Mouse (Mus musculus): Measurements from ENCODE around the gene Cited4.
A peak's percentile ranks its signal among the peaks of the same experiment; 100 is the strongest.

Gene Cited4

DNA sequence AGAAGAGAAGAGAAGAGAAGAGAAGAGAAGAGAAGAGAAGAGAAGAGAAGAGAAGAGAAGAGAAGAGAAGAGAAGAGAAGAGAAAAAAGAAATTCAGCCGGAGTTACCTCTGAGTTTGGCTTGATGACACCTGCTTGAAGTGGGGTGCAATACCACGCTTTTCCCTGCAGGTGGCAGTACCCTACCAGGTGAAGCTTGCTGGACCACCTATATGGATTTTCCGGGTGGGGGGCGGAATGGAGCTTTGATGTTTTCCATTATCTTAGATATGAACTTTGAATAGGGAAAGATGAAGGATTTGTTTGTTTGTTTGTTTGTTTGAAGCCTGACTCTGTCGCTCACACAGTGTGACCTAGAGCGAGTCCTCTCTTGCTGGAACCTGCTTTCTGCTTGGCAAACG lies 14.6 kb downstream of the Cited4 start:
- no peak for DNase-seq (ENCODE audit: low spot score)

GRCm38 (mm10) chr4:120682168-120682567 lies 15.8 kb downstream of the Cited4 start:
- peak; percentile 31 for DNase-seq (ENCODE audit: low spot score)

DNA sequence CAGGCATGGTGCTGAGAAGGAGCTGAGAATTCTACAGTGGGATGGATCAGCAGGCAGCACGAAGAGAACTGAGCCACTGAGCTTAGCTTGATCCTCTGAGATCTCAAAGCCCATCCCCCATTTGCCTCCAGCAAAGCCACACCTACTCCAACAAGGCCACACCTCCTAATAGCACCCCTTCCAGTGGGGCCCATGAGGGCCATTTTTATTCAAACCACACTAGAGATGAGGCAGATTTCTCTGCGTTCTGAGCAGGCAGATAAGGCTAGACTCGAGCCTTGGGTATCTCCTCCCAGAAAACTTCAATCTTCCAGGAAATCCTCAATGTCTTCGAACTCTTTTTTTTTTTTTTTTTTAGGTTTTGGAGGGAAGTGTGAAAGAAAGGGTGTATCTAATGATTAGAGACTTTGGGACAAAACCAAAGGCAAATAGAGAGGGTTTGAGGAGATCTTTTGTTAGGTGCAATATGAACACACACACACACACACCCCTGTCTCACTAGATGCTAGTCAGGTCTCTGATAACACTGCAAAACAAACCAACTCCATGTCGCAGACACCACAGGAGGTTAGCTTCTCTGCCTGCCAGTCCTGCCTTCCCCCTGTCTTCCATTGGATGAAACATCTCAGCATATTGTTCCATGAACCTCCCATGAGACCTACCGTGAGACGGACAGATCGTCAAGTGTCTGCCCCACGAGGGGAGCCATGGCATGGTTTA lies 17.1 kb downstream of the Cited4 start:
- DNase-seq (ENCODE audit: low spot score) = no peak

GRCm38 (mm10) chr4:120687282-120687681 lies 20.9 kb downstream of the Cited4 start:
- no peak for DNase-seq (ENCODE audit: low spot score)

DNA sequence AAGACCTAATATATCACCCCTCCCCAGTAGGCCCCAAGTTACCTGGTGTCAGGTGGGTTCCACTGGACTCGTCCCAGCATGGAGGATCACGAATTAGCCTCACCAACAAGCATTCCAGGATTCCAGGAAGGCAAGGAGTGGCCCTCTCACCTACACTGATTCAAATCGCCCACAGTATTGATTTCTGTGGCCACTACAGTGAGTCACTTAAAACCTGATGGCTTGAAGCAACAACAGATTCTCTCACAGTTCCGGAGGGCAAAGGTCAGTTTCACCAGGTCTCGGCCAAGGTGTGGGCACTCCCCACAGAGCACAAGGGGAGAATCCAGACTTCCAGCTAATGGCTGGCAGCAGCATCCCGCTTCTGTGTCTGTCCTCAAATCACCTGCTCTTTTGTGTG lies 22.9 kb downstream of the Cited4 start:
- DNase-seq (ENCODE audit: low spot score) = no peak

- peak; percentile 34 for DNase-seq (ENCODE audit: low spot score)
Measured at GRCm38 (mm10) chr4:120692717-120693116, 26.3 kb downstream of the Cited4 start.

- no peak for DNase-seq (ENCODE audit: low spot score)
Measured at GRCm38 (mm10) chr4:120697353-120697752, 31.0 kb downstream of the Cited4 start.

GRCm38 (mm10) chr4:120697799-120698484 lies 31.6 kb downstream of the Cited4 start:
- no peak for DNase-seq (ENCODE audit: low spot score)

DNA sequence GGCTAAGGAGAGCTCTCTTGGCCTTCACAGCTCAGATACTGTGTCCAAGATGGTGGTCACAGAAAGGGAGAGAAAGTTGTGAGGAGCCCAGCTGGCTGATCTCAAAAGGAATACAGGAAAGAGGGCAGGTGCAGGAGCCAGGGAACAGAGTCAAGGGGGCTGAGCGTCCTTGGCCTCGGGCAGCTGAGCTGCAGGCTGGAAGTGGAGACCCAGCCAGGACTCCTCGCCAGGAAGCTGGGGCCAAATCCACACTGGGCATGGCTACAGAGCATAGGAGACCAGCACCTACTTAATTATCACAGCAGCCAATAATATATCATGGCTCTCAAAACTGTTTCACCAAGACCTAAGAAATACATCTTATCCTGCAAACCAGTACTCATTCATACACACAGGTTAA lies 34.8 kb downstream of the Cited4 start:
- no peak for DNase-seq (ENCODE audit: low spot score)

GRCm38 (mm10) chr4:120702056-120702455 lies 35.7 kb downstream of the Cited4 start:
- peak; percentile 26 for DNase-seq (ENCODE audit: low spot score)

DNA sequence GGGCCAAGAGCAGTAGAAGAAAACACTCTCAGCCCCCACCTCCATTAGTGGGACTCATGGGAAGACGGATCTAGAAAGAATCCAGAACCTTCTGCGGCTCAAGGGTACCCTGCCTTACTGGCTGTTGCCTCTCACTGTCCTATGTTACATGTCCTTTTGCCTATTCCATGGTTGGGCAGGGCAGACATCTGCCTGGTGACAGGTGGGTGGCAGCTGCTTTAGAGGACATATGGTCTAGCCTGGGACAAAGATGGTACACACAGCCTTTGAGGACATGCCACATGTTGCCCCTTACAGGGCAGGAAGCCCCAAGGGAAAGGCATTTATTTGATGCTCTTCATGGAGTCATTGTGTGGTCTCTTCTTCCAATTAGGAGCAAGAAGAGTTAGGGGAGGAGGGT lies 36.1 kb downstream of the Cited4 start:
- DNase-seq (ENCODE audit: low spot score) = no peak

GRCm38 (mm10) chr4:120712236-120712635 lies 45.9 kb downstream of the Cited4 start:
- DNase-seq (ENCODE audit: low spot score) = no peak

DNA sequence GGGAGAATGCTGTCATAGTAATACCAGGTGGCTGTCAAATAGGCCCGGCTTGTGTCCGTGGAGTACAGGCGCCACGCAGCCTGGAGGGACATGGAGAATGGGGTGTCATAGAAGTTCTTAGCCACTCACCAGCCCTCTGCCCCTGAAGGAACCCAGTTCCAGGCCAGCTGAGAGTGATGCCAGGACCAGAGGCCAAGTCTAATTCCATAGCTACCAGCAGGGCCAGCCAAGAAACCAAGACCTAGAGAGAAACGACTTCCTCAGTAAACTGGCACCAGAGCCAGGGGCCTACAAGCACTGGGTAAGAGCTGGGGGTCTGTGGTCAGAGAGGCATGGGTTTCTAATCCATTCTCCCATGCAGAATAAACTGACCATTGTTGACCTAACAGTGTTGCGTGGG lies 46.6 kb downstream of the Cited4 start:
- DNase-seq (ENCODE audit: low spot score) = no peak

DNA sequence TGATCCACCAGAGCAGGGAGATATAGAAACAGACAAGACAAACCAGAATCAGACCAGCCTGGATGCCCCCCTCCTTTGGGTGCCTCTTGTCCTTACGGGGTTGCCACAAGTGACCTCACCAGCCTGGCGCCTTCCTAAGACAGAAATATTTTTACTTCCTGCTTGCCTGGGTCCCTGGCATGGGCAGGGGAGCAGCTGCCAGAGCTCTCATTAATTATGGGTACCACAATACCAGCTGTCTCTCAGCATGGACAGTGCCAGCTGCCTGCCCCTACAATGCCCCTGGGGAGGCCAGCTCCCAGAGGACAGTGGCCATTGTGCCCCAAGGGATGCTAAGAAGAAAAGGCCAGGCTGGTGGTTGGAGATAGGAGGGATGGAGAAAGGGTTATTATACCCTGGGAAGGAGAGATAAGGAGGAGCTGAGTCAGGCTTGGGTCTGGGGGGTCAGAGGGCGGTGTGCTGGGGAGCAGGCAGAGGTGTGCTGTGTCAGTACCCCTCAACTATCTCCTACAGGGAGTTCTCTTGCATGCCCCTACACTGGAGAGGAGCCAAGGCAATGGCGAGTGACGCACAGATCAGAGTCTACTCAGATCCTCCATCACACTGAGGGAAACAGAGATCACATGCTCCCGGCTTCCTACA lies 47.6 kb downstream of the Cited4 start:
- DNase-seq (ENCODE audit: low spot score) = no peak

- no peak for DNase-seq (ENCODE audit: low spot score)
Measured at GRCm38 (mm10) chr4:120716141-120716571, 49.8 kb downstream of the Cited4 start.

DNA sequence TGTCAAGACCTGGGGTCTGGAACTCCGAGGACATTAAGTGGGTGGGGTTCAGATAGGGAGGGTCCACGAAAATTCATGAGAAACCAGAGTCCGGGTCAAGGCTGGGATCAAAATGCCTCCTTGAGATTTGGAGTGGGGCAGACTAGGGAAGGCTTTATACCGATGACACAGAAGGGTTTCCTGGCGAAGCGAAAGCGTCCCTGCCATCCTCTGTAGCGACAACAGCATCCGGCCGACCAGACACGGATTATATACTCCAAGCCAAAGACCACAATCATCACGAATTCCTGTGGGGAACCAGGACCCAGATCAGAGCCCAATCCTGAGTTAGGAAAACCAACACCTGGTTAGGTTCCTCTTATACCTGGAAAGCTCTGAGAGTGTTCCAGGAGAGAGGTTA lies 50.4 kb downstream of the Cited4 start:
- no peak for DNase-seq (ENCODE audit: low spot score)
